Mouse (Mus musculus): ENCODE measurements at regions not wholly inside any gene's neighbourhood (a gene's known extent, or its start where the extent isn't known, plus 50 kb on each side); places are given as distances from the start of the nearest gene placed in this dataset.

DNA sequence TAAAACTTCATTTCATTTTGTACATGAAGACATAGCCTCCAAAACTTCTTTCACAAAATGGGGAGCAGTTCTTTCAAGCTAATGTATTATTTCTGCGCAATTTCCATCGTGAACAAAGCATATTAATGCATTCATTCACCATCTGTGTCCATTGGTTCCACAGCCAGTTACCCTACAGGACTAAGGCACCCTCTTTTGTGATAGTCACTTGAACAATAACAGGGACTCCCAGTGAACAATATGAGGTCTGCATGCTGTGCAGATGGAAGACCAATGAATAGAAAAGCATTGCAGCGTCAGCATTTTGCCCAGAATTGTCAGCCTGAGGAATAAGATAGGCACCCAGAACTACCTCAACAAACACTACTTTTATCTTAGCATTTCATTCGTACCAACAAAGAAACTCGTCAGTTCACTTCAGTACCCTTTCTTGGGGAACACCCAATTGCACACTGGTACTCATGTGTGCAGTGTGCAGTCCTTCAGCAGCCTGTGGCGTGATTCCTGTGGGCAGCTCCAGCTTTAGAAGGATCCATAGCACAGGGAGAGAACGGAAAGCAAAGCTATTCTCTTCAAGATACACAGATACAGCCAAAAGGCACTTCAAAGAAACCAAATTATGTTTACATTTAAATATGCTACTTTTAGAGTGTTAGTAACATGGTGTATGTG is 476.2 kb upstream of the Nr3c2 start:
- TF ChIP-seq POLR2A (IDR thresholded peaks at IDR 0.05; ENCODE audit: control insufficient read depth, low read depth, low read length) (no peak), CTCF (IDR thresholded peaks at IDR 0.05; ENCODE audit: control insufficient read depth, insufficient read depth, insufficient replicate concordance, low read depth, low read length) (no peak)
